Mouse (Mus musculus) MEL (cell line): ENCODE data around the gene Exosc1. TPM values are rescaled to one million over a fixed set of nuclear protein-coding genes. Genes with fewer than 3 reads are reported as not detected.
A peak's percentile ranks its signal among the peaks of the same experiment; 100 is the strongest.

Experiments
- DNase-seq: peaks from one replicate; pipeline ENCODE4 v3.0.0; 2011; ENCODE audit warnings: low read depth, low spot score
- H3K27ac ChIP-seq: 2 replicates; pipeline ENCODE4 v1.5.1; 2012; ENCODE audit warnings: low read depth, mild to moderate bottlenecking, control low read depth, low read length, moderate library complexity; ENCODE audit not compliant: control insufficient read depth
- H3K27me3 ChIP-seq, 2 experiments: fragments of 150-350 bp in 1 of 2; sonication (generic) in 1 of 2; 2 replicates each; pipeline ENCODE4 v1.6.1; 2012; ENCODE audit warnings: low read length in 2 of 2, mild to moderate bottlenecking in 2 of 2, improper control_type of control experiment in 1 of 2, moderate library complexity in 1 of 2; ENCODE audit not compliant: insufficient read depth in 2 of 2, control insufficient read depth in 1 of 2
- H3K36me3 ChIP-seq, 2 experiments: 2 replicates each; pipeline ENCODE4 v1.6.1; 2012 to 2014; ENCODE audit warnings: low read length in 2 of 2, improper control_type of control experiment in 1 of 2, inconsistent platforms in 1 of 2, mild to moderate bottlenecking in 1 of 2; ENCODE audit not compliant: insufficient read depth in 2 of 2, control insufficient read depth in 1 of 2
- H3K4me1 ChIP-seq, 2 experiments: fragments of 150-350 bp in 1 of 2; sonication (generic) in 1 of 2; 2 replicates each; pipeline ENCODE4 v1.6.1; 2012; ENCODE audit warnings: low read length in 2 of 2, improper control_type of control experiment in 1 of 2, mild to moderate bottlenecking in 1 of 2; ENCODE audit not compliant: insufficient read depth in 2 of 2, control insufficient read depth in 1 of 2
- H3K4me3 ChIP-seq, 2 experiments: fragments of 150-350 bp in 1 of 2; sonication (generic) in 1 of 2; 2 replicates each; pipeline ENCODE4 v1.5.1; 2012; ENCODE audit warnings: low read depth in 2 of 2, low read length in 2 of 2, mild to moderate bottlenecking in 2 of 2, moderate library complexity in 2 of 2, control low read depth in 1 of 2, improper control_type of control experiment in 1 of 2; ENCODE audit not compliant: control insufficient read depth in 1 of 2, insufficient read depth in 1 of 2
- H3K79me2 ChIP-seq: 2 replicates; pipeline ENCODE4 v1.6.1; 2012; ENCODE audit warnings: mild to moderate bottlenecking, low read length, moderate library complexity; ENCODE audit not compliant: control insufficient read depth, poor library complexity, insufficient read depth
- H3K9ac ChIP-seq: 2 replicates; pipeline ENCODE4 v1.6.1; 2012; ENCODE audit warnings: low read depth, mild to moderate bottlenecking, control low read depth, low read length, moderate library complexity; ENCODE audit not compliant: control insufficient read depth, poor library complexity, severe bottlenecking
- H3K9me3 ChIP-seq: fragments of 150-350 bp; sonication (generic); replicated peaks from 2 replicates; pipeline ENCODE4 v1.6.1; 2012; ENCODE audit warnings: mild to moderate bottlenecking, low read length, improper control_type of control experiment, moderate library complexity; ENCODE audit not compliant: insufficient read depth
- CHD1 ChIP-seq: IDR thresholded peaks from 2 replicates; pipeline ENCODE4 v1.6.1; 2012; ENCODE audit warnings: low read depth, mild to moderate bottlenecking, inconsistent platforms, low read length, improper control_type of control experiment
- E2F4 ChIP-seq: IDR thresholded peaks from 2 replicates; pipeline ENCODE4 v1.6.1; 2011; ENCODE audit warnings: low read depth, low read length, improper control_type of control experiment, borderline replicate concordance
- ELF1 ChIP-seq: IDR thresholded peaks from 2 replicates; pipeline ENCODE4 v1.6.1; 2014; ENCODE audit warnings: low read depth, mild to moderate bottlenecking, inconsistent platforms, low read length, improper control_type of control experiment, moderate library complexity
- GATA1 ChIP-seq: IDR thresholded peaks from 2 replicates; pipeline ENCODE4 v1.6.1; 2011; ENCODE audit warnings: low read depth, low read length, improper control_type of control experiment
- HCFC1 ChIP-seq: IDR thresholded peaks from 2 replicates; pipeline ENCODE4 v1.6.1; 2012; ENCODE audit warnings: low read depth, mild to moderate bottlenecking, inconsistent platforms, low read length, improper control_type of control experiment, moderate library complexity
- MAX ChIP-seq: IDR thresholded peaks from 2 replicates; pipeline ENCODE4 v1.6.1; 2011; ENCODE audit warnings: low read length, improper control_type of control experiment
- MEF2A ChIP-seq: IDR thresholded peaks from 2 replicates; pipeline ENCODE4 v1.6.1; 2014; ENCODE audit warnings: low read depth, mild to moderate bottlenecking, inconsistent platforms, low read length, improper control_type of control experiment; ENCODE audit not compliant: poor library complexity, insufficient replicate concordance, severe bottlenecking; ENCODE audit errors: extremely low read depth
- MXI1 ChIP-seq: IDR thresholded peaks from 2 replicates; pipeline ENCODE4 v1.6.1; 2011; ENCODE audit warnings: mild to moderate bottlenecking, low read depth, low read length, improper control_type of control experiment
- MYB ChIP-seq: IDR thresholded peaks from 2 replicates; pipeline ENCODE4 v1.6.1; 2011; ENCODE audit warnings: mild to moderate bottlenecking, low read depth, low read length, improper control_type of control experiment
- MYC ChIP-seq: IDR thresholded peaks from 2 replicates; pipeline ENCODE4 v1.6.1; 2011; ENCODE audit warnings: low read depth, mild to moderate bottlenecking, low read length, improper control_type of control experiment, moderate library complexity
- NELFE ChIP-seq: IDR thresholded peaks from 2 replicates; pipeline ENCODE4 v1.6.1; 2011; ENCODE audit warnings: low read depth, low read length, improper control_type of control experiment
- RCOR1 ChIP-seq: IDR thresholded peaks from 2 replicates; pipeline ENCODE4 v1.6.1; 2012; ENCODE audit warnings: low read depth, mild to moderate bottlenecking, inconsistent platforms, low read length, improper control_type of control experiment
- SMC3 ChIP-seq: IDR thresholded peaks from 2 replicates; pipeline ENCODE4 v1.6.1; 2011; ENCODE audit warnings: low read depth, low read length, improper control_type of control experiment
- TBP ChIP-seq: IDR thresholded peaks from 2 replicates; pipeline ENCODE4 v1.8.0; 2011; ENCODE audit warnings: low read depth, low read length, improper control_type of control experiment
- TCF12 ChIP-seq: IDR thresholded peaks from 2 replicates; pipeline ENCODE4 v1.6.1; 2014; ENCODE audit warnings: low read depth, mild to moderate bottlenecking, inconsistent platforms, low read length, improper control_type of control experiment, moderate library complexity
- USF2 ChIP-seq, 2 experiments: IDR thresholded peaks; 2 replicates each; pipeline ENCODE4 v1.6.1; 2011 to 2012; ENCODE audit warnings: improper control_type of control experiment in 2 of 2, low read length in 2 of 2, borderline replicate concordance in 1 of 2, inconsistent platforms in 1 of 2, low read depth in 1 of 2, mild to moderate bottlenecking in 1 of 2; ENCODE audit not compliant: insufficient read depth in 1 of 2
- ZC3H11A ChIP-seq: IDR thresholded peaks from 2 replicates; pipeline ENCODE4 v1.6.1; 2012; ENCODE audit warnings: low read depth, mild to moderate bottlenecking, inconsistent platforms, low read length, improper control_type of control experiment
- ZNF384 ChIP-seq: IDR thresholded peaks from 2 replicates; pipeline ENCODE4 v1.6.1; 2012; ENCODE audit warnings: low read depth, mild to moderate bottlenecking, inconsistent platforms, low read length, improper control_type of control experiment
- polyA plus RNA-seq, 2 experiments: library from polyadenylated mRNA; stranded (reverse) in 1 of 2; unstranded in 1 of 2; fragments of >175 nt in 1 of 2; fragments of >200 nt in 1 of 2; gene quantifications; 2 replicates each; pipeline versions ENCODE4 v1.2.1 to v1.2.4; 2012; ENCODE audit warnings: low replicate concordance in 2 of 2, low read depth in 1 of 2; ENCODE audit not compliant: insufficient read length in 2 of 2, insufficient read depth in 1 of 2, missing spikeins in 1 of 2
- total RNA-seq: library from RNA; depleted of rRNA; stranded (reverse); fragments of 300-350 nt; gene quantifications from 2 replicates; pipeline ENCODE4 v1.2.3, GENCODE M21; 2012

The Exosc1 gene
- total and polyA plus RNA-seq, 3 experiments = 118 to 390 (median 162) TPM

GRCm38 (mm10) chr19:41912121-41913080 lies 20.8 kb downstream of the Exosc1 start:
- peak; percentile 62; the same call in 1 of the 2 replicates for TF ChIP-seq RCOR1
- TF ChIP-seq USF2 (IDR thresholded peaks at IDR 0.05; ENCODE audit: borderline replicate concordance in 1 of 2, insufficient read depth in 1 of 2, low read depth in 1 of 2, low read length in 2 of 2) = no peak
- TF ChIP-seq MYC = no peak; the same call in 1 of the 2 replicates
- TF ChIP-seq GATA1 = 0 out of 2 replicates have a peak, but pooled peaks have one; percentile 32
- peak; percentile 49; the same call in 1 of the 2 replicates for TF ChIP-seq MAX
- no peak for TF ChIP-seq SMC3
- TF ChIP-seq CHD1 = 0 out of 2 replicates have a peak, but pooled peaks have one; percentile 7
- no peak for TF ChIP-seq MYB
- TF ChIP-seq TBP = no peak
- no peak for TF ChIP-seq NELFE
- no peak for TF ChIP-seq HCFC1
- no peak for TF ChIP-seq MEF2A
- TF ChIP-seq TCF12 = no peak; the same call in 1 of the 2 replicates
- no peak for TF ChIP-seq ZC3H11A
- peak; percentile 18 for TF ChIP-seq MXI1
- no peak for TF ChIP-seq ELF1
- TF ChIP-seq E2F4 = no peak
- no peak for TF ChIP-seq ZNF384
- Histone ChIP-seq H3K4me1 (peaks cover 14 to 25% of the 10 kb centered on the region in 2 experiments), H3K27ac (peak overlapping the region; percentile 26), H3K9ac (peak overlapping the region; percentile 81), H3K27me3 (no peaks in the 10 kb centered on the region), H3K4me3 (peak overlapping the region; percentile 80 to 85), H3K36me3 (peaks cover 24 to 33% of the 10 kb centered on the region in 2 experiments), H3K79me2 (peaks cover 33% of the 10 kb centered on the region), H3K9me3 (no peaks in the 10 kb centered on the region)
- peak; percentile 67 for DNase-seq
